Mouse (Mus musculus) right cerebral cortex, postnatal 25 days (tissue): Measurements from ENCODE around the gene Gm28308.

ENCODE experiments used
- DNase-seq: peaks from one replicate; pipeline ENCODE4 v3.0.0; 2022

Gene Gm28308

DNA sequence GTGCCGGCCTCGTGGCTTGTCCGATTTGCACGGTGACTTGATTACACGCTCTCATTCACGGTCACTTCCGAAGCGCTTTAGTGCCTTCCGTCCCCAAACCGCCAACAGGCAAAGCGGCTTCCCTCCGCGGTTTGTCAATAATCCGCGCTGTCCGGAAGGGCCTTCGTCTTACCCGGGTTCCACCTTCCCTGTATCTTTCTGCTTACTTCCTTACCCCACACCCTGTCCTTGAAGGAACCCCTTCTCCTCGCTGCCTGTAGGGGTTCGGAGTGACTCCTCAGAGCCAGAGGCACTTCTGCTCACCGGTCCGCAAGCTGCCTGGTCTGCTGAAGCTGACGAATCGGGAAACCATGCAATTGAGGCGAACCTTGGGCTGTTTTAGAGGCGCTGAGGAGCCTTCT is 33.3 kb upstream of the Gm28308 start:
- no peak for DNase-seq

DNA sequence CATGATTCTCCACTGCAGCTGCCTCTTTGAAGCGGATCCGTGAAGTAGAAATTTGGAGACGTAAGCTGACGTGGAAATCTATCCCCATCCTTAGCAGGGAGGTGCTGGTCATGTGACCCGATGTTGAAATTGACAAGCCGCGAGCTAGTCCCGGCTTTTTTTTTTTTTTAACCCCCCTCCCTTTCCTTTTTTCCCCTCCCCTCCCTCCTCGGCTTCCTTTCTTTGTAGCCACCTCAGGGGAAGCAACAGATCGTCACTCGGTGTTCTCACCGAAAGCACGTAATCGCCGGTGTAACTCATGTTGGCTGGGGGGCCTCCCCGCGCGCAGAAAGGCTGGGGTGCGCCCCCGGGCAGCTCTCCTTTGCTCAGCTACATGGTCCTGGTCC is 32.6 kb upstream of the Gm28308 start, which contains the start of gene Hoxa11:
TSS of gene Hoxa11 (minus strand) at position 54 of the 386 bp plus-strand sequence.
- DNase-seq, result no peak

DNA sequence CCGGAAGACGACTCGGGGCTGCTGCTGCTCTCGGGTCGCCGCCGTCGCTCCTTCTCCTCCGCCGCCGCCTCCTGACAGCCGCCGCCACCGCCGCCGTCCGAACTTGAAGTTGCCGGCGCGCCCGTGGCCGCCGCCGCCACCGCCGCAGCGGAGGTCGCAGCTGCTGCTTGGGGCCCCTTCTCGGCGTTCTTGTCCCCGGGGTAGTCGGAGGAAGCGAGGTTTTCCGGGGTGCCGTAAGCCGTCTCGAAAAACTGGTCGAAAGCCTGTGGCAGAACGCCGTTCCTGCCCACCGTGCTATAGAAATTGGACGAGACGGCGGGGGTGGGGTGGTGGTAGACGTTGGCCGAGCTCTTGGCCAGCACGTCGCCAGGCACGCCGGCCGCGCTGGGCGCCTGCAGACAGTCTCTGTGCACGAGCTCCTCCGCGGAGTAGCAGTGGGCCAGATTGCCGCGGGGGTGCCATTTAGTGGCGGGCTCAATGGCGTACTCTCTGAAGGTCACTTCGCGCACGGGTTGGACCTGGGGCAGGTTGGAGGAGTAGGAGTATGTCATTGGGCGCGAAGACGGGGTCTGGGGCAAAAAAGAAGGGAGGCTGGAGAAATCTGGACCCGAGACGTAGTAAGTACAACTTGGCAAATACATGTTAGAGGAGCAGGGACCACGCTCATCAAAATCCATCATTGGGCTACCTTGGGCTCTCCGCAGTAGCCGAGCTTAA is 32.1 kb upstream of the Gm28308 start:
- no peak for DNase-seq

DNA sequence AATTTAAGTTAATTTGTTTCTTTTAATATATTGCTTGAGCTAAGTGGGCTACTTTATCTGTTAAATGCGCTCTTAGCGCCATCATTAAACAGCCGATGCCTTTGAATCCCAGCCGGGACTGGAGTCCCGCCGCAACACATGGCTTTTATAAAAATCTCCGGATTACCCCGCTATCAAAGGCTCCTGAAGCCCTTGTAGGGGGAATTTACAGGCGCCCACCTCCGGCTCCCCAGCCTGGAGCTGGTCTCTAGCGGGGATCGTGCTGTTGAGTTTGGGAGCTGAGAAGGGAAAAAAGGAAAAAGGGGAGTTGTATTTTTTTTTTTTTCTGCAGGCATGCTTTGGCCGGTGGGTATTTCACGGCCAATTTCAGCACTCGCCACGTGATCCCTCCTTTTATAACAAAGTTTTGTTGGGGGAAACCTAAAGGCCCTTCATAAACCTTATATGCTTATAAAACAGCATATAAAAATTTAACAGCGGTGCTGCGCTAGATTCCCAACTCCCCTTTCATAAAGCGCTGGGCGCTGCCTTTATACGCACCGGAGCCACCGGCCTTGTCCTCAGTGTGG is 31.4 kb upstream of the Gm28308 start:
- no peak for DNase-seq

DNA sequence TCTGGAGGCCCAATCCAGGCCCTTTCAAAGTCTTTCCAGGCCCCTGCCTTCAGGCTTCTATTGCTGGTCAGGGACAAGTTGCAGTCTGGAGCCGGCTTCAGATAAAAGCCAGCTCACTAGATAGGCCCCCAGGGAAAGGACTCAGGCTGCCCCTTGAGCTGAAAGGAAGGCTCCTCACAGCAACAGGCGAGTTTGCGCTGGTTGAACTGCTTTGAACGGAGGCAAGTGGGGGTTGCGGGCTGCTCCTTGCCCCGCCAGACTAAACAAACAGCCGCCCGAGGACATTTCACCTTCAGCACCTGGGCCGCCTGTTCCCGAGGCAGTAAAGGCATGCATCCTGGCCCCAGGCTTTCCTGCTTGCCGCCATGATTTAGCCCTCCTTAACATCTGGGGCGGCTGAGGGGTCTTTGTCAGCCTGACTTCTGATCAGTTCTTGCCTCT is 30.6 kb upstream of the Gm28308 start:
- peak; percentile 4 for DNase-seq

DNA sequence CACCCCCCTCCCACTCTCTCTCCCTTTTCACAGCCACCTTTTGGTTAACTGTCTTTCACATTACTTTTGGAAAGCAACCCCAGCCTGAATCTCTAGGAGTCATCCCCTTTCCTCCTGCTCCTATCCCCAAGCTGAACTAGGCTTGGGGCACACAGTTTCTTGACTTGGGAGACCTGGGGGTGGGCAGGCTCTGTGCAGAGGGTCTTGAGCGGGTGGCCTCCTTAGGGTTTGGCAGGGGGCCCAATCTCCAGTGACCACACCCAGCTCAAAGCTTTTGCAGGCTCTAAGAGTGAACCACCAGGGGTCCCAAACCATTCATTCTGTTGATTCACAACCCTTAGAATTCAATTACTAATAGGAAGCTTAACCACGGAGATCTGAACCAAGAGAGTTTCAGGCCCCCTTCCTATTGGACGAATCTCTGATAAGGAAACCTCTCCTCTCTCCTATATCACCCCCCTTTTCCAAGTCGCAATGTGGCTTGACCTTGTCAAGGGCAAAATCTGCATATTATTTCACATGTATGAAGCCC is 29.7 kb upstream of the Gm28308 start:
- DNase-seq, result no peak

DNA sequence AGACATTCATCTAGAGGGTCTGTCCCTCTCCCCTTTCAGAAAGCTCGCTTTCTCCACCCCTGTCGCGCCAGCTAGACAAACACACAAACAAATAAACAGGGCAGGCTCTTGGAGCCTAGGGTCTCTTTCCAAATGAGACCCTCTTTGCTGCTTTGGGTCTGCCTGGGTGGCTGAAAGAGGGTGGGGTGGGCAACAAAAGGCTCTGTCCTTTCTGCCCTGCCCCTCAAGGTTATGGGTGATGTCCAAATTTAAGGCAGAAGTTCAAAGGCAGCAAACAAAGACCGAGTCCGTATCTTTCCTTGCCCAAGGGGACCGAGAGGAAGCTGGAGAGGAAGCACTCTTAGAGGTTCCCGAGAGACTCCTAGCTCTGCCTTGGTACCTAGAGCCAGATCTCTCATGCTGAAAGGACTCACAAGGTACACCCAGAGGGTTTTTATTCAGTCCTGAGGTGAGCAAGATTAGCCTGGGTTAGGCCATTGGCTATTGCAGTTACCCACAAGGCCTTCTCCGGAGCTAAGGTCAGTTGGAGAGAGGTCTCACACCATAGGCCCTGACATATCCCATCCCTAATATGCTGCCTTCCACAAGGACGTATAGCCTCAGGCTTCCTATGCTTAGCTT is 28.0 kb upstream of the Gm28308 start:
- no peak for DNase-seq

DNA sequence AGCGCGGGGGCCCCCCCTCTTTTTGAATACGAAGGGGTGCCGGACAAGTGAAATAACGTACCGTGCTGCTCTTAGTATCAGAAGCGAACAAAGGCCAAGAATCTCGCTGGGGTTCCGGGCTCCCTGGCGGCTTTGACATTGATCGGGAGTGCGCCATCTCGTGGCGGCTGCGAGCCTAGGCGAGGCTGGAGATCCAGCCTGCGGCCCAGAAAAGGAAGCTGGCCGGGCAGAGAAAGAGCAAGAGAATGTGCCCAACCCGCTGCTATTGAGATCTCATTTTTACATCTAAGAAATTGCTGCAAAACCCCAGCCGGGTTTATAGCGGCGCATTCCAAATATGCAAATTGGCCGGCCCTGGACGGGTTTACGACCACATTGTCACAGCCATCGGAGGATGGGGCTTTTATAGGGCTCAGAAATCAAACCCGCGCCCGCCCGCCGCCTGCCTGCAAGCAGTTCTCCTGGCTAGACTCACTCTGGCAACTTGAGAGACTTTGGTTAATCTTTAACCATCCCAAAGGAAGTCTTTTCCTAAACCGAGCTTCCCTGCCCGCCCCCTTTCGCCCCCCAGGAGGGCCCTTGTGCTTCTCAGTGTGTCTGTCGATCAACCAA is 27.4 kb upstream of the Gm28308 start, which contains the start of gene Hoxa10:
TSS of gene Hoxa10 (minus strand) at position 466 of the 612 bp plus-strand sequence.
- DNase-seq, result no peak

DNA sequence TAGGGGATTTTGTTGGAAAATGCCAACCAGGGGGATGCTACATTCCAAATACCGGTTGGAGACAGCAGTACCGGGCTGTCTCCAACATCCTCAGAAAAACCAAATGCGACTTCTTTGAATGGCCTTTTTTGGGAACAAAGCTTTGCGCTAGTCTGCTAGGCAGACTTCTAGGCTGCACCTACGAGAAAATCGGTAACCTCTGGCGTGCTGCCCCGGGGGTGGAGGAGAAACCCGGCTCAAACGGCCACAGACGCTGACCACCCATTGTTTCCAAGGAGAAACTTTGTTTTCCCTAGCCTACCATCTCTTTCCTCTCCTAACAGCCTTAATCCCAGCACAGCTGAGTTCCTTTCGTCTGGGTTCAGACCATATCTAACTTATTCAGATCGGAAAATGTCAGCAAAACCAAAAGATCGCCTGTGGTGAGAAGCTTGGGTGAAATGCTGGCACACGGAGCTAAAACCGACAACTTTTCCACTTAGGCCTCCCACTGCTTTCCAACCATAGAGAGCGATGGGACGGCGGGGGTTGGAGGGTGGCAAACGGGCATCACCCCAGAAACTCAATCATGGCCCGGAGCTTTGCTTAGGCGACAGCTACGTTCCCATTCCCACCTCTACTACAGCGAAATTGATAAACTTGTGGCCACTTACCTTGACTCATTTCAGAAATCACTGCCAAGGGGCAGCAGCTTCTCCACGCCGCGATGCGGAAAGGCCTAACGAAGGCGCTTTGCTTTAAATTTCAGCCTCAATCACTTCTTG is 26.7 kb upstream of the Gm28308 start:
- DNase-seq, result no peak

DNA sequence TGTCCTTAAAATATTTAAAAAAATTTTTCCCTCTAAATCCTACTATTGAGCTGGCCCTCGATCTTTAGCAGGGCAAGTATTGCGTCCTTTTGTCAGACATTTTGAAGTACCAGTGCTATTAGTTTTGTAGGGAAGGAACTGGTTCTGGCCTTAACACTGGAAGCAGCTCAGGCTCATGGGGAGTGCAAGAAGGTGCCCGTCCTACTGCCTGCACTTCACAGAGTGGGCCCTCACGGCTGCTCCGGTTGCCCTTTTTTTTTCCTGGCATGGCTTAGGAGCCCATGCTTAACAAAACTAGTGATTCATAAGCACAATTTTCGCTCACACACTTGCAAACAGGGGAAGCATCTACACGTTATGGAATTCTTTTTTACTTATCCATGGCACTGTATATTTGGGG is 25.8 kb upstream of the Gm28308 start:
- no peak for DNase-seq

DNA sequence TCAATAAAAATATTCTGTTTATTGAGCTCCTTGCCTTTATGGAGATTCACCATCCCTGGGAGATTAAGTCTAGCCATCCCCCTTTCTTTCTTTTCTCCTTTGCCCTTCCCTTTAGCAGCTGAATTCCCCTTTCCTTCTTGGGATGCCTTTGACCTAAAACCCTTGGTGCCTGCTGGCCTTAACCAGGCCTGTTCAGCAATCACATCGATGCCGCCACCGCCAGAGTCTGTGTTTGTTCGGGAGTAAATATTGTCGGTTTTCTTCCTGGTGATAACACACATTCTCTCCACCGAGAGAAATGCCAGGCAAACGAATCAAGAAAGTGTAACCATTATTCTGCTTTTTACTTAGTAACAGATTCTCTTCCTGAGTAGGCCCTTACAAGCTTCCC is 25.0 kb upstream of the Gm28308 start:
- DNase-seq, result no peak

DNA sequence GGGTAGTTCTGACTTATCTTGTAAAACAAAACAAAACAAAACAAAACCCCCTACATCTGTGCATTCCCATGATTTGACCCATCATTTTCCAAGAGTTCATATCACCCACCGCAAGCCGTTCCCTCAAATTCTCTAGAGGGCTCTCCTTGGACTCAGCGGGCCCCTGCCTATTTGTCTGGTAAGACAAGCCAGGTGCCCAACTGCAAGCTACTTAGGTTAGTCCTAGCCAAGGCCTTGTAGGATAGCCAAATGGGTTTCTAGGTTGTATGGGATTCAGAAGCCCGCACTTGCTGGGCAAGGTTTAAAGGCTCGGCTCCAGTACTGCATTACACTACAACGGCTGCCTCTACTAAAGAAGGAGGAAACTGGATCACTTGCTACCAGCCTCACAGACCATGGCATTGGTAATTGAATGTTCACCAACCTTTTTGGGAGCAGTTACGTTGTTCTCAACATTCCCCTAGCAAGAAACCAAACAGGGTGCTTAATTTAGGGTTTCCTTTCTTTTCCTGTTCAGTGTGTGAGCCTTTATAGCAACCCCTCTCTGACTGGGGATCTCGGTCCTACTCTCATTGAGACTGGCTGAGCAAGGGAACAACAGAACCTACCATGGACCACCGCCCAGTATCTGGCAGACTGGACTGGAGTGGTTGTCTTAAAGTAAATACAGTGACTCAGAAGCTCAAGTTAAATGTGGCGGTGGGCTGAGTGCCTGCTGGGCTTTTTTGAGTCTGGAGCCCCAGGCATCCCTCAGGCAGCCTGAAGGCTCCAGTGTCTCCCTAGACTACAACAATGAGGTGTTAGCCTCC is 24.4 kb upstream of the Gm28308 start:
- DNase-seq, result no peak

DNA sequence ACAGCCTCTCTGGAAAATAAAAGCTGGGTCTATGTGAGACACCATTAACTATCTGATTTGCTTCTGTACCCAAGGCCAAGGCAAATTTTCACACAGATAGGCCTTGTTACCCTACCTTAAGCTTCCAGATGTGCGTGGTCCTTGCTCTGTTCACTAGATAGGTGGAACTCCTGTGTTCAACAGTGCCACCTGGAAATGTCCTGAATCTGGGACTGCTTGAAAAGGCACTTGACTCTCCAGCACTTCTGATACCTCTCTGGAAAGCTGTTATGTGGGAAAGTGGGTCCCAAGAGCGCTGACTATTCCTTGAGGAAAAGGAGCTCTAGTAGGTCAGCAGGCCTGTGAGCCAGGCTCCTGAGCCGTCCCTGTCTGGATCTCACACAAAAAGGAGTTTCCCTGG is 23.7 kb upstream of the Gm28308 start:
- DNase-seq, result no peak

DNA sequence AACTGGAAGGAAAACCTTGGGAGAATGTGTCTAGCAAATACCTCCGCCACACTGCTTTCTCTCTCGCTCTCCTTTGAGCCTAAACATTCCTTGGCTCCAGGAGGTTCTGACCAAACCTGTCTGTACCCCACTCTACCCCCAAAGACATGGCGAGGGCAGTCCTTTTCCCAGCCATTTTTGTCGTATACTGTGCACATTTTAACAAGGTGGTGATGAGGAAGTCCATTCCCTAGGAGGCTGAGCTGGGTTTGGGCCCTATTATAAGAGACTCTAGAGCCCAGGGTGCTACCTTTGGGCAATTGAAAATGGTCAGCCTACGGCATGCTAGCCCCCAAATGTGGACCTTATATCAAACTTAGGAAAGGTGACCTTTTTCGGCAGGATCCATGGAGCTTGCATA is 22.7 kb upstream of the Gm28308 start:
- no peak for DNase-seq

DNA sequence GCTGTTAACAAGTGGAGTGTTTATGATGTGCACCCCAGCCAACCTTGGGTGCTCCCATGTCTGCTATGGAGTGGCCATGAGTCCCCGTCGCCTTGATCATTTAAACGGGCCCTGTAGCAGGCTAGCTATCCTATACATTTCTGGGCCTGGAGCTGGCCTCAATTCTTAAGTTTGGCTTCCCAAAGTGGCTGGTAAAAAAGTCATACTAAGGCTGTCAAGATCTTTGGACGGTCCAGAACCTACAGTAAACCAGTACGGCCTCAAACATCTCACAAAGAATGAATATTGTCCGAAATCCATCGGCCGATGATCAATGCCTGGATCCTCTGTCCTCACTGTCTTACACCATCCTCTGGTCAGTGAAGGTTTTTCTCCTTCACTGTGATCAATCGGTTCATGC is 22.1 kb upstream of the Gm28308 start:
- DNase-seq, result no peak

DNA sequence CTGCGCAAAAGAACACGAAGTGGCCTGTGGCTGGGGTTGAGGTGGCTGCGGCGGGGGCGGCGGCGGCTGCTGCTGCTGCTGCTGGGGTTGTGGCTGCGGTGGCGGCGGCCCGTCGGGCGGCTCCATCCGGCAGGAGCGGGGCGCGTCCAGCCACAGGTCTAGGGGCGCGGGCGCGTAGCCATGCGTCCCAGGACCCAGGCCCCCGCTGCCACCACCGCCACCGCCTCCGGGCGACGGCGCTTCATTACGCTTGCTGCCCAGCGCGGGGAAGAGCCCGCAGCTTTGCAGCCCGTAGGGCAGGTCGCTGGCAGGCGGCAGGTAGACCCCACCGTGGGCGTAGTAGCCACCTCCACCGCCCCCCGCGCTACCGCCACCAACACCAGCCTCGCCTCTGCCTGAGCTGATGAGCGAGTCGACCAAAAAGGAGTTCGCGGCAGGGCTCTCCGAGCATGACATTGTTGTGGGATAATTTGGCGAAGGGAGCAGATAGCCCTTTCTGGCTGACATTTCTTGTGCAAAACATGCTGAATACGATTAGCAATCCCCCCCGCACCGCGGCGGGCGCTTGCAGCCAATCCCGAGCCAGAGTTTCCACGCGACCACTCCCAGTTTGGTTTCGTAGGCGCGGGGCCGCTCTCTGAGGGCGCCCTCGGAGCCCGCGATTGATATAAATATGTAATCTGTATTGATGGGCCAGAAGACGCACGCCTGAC is 21.4 kb upstream of the Gm28308 start:
- DNase-seq, result no peak

DNA sequence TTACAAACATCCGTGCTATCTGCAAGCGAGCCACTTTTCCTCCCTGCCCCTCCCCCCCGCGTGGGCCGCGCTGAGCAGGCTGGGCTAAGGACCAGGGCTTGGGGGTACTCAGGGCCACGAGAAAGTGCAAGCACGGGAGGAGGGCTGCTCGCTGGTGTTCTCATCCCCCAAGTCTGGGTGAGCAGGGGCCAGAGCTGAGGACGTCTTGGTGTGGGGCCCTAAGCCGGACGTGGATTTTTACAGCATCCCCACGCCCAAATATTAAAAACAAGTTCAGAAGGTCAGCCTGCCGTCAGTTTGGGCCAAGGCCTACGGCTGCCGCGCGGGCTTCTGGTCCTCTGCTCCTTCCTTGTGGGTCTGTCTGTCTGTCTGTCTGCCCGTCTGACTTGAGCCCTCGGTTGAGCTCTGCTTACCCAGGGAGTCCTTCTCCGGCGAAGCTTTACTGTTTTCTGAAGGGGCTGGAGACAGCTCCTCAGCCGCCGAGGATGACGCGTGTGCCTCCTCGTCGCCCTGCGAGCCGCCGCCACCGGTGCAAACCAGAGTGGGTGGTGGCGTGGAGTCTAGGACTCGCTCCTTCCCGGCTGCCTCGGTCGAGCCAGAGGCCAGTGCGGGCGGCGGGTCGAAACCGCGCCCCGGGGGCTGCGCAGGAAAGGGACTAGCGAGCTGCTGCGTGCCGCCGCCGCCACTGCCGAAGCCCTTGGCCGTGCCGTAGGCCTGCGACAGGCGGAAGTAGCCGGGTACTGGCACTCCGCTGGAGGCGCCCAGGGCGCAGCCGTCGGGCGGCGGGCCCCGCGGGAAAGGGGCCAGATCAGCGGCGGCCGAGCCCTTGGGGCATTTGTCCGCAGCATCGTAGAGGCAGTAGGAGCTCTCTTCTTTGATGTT is 20.6 kb upstream of the Gm28308 start:
- peak; percentile 13 for DNase-seq

DNA sequence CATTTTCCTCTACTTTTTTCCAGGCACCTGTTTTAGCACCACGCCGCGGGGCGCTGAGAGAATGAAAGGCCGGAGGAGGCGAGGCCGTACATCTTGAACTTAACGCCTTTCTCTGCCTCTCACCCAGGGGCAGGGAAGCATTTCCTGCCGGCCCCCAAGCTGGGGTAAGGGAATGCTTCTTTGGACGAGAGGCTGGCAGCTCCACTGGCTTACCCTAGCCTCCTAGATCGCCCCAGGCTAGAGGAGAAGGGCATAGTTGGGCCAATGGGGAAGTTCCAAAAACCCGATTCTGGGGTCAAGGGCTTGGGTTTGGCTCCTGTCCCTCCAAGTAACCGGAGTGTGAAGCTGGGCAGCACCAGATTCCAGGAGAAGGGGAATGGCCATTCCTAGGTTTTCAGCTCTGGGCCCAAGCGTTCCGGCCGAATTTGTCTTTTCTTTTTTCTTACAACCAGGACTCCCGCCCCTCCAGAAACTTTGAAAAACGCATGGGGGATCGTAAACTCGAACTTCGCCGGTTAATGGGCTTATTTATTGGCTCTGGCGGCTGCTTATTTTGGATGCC is 19.9 kb upstream of the Gm28308 start:
- no peak for DNase-seq

DNA sequence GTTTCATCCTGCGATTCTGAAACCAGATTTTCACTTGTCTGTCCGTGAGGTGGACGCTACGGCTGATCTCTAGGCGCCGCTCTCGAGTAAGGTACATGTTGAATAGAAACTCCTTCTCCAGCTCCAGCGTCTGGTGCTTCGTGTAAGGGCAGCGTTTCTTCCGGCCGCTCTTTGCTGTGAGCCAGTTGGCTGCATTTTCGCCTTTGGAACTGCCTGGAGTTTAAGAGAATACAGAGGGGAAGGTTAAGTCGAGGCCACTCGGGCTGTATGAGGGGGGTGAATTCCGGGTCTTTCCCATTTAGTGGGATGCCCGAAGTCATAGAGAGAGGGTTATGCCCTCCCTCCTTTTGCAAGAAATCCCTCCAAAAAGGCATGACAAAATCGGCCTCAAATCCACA is 19.4 kb upstream of the Gm28308 start:
- peak; percentile 19 for DNase-seq
